Mouse (Mus musculus): ENCODE measurements around the gene Acot7.

DNA sequence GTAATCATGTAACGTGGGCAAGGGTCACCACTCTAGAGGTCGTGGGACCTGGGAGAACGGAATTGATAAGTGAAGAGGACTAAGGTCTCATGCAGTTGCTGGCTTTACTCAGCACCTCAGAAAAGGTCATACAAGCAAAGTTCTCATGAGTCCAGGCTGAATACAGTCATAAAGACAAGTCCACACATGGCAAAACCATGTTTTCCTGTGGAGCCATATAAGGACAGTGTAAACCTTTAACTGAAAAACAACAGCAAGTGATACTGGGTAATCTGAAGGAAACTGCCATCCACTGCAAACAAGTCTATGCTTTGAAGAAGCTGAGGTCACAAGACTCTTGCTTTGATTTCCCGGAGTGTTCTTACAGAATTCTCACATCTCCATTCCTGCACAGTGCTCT lies 11.8 kb downstream of the Acot7 start:
- TF ChIP-seq CTCF (IDR thresholded peaks at IDR 0.05; ENCODE audit: low read depth): no peak
- no peak for TF ChIP-seq EP300 (IDR thresholded peaks at IDR 0.05; ENCODE audit: low read depth)
